Mouse (Mus musculus) cerebellum, postnatal 4 days (tissue): ENCODE measurements around the gene Ktn1.

ENCODE experiments used
- DNase-seq, 2 experiments: peaks; one replicate each; pipeline ENCODE4 v3.0.0; 2022; ENCODE audit warnings: low spot score in 2 of 2, mixed read lengths in 1 of 2

Ktn1 gene

GRCm38 (mm10) chr14:47754253-47754897 is 106.1 kb downstream of the Ktn1 start:
- no peak for DNase-seq

- DNase-seq, result no peak
Measured at GRCm38 (mm10) chr14:47756411-47757065, 108.3 kb downstream of the Ktn1 start.

- DNase-seq, result no peak
Measured at GRCm38 (mm10) chr14:47765192-47765591, 116.9 kb downstream of the Ktn1 start.

- no peak for DNase-seq
Measured at GRCm38 (mm10) chr14:47765796-47766195, 117.5 kb downstream of the Ktn1 start.

GRCm38 (mm10) chr14:47766373-47766772 is 118.1 kb downstream of the Ktn1 start:
- no peak for DNase-seq

- DNase-seq, result no peak
Measured at GRCm38 (mm10) chr14:47771496-47771895, 123.2 kb downstream of the Ktn1 start.

- DNase-seq, result no peak
Measured at GRCm38 (mm10) chr14:47775543-47775942, 127.3 kb downstream of the Ktn1 start.

- DNase-seq, result no peak
Measured at GRCm38 (mm10) chr14:47776260-47777035, 128.2 kb downstream of the Ktn1 start.

GRCm38 (mm10) chr14:47786112-47786511 is 137.9 kb downstream of the Ktn1 start:
- no peak for DNase-seq
